Mouse (Mus musculus): ENCODE data around the gene Slco3a1. TPM values are rescaled to one million over a fixed set of nuclear protein-coding genes. Genes with fewer than 3 reads are reported as not detected.

Gene Slco3a1
- total RNA-seq, 2 experiments from 2014 or later, result 57.4 to 63.1 TPM

- intact Hi-C loops (cut with DNase I), result loop anchor here (5.0 kb wide), 1 partner anchor 335 kb away; the partner anchor contains the start of gene St8sia2
- no peak for DNase-seq (ENCODE audit: extremely low spot score in 1 of 2, low spot score in 2 of 2)
Measured at GRCm38 (mm10) chr7:74347026-74347425, 207.6 kb downstream of the Slco3a1 start.

GRCm38 (mm10) chr7:74346451-74346850 lies 208.1 kb downstream of the Slco3a1 start:
- intact Hi-C loops (cut with DNase I), result loop anchor here (5.0 kb wide), 1 partner anchor 334 kb away; the partner anchor contains the start of gene St8sia2
- DNase-seq (ENCODE audit: extremely low spot score in 1 of 2, low spot score in 2 of 2), result no peak

- intact Hi-C loops (cut with DNase I), result no loop called here
Measured at GRCm38 (mm10) chr7:74341149-74341805, 213.3 kb downstream of the Slco3a1 start.

GRCm38 (mm10) chr7:74340419-74340954 lies 214.1 kb downstream of the Slco3a1 start:
- DNase-seq (ENCODE audit: extremely low spot score in 1 of 2, low spot score in 2 of 2), result no peak
- intact Hi-C loops (cut with DNase I), result no loop called here

More at GRCm38 (mm10) chr7:74341149-74341805, 213.3 kb downstream of the Slco3a1 start:
- DNase-seq (ENCODE audit: extremely low spot score in 1 of 2, low spot score in 2 of 2), result no peak

GRCm38 (mm10) chr7:74337677-74338420 lies 216.7 kb downstream of the Slco3a1 start:
- no peak for DNase-seq (ENCODE audit: extremely low spot score in 1 of 2, low spot score in 2 of 2)
- intact Hi-C loops (cut with DNase I), result no loop called here

- no peak for DNase-seq (ENCODE audit: extremely low spot score in 1 of 2, low spot score in 2 of 2)
- intact Hi-C loops (cut with DNase I), result no loop called here
Measured at GRCm38 (mm10) chr7:74332323-74332722, 222.3 kb downstream of the Slco3a1 start.

GRCm38 (mm10) chr7:74330858-74331726 lies 223.5 kb downstream of the Slco3a1 start:
- intact Hi-C loops (cut with DNase I), result no loop called here
- DNase-seq (ENCODE audit: extremely low spot score in 1 of 2, low spot score in 2 of 2), result no peak

- DNase-seq (ENCODE audit: extremely low spot score in 1 of 2, low spot score in 2 of 2), result no peak
- intact Hi-C loops (cut with DNase I), result no loop called here
Measured at GRCm38 (mm10) chr7:74330117-74330857, 224.3 kb downstream of the Slco3a1 start.

GRCm38 (mm10) chr7:74329004-74329403 lies 225.6 kb downstream of the Slco3a1 start:
- no peak for DNase-seq (ENCODE audit: extremely low spot score in 1 of 2, low spot score in 2 of 2)
- intact Hi-C loops (cut with DNase I), result no loop called here

- intact Hi-C loops (cut with DNase I), result no loop called here
- DNase-seq (ENCODE audit: extremely low spot score in 1 of 2, low spot score in 2 of 2), result no peak
Measured at GRCm38 (mm10) chr7:74327716-74328115, 226.9 kb downstream of the Slco3a1 start.

GRCm38 (mm10) chr7:74325052-74325451 lies 229.5 kb downstream of the Slco3a1 start:
- peak in 1 of 2 experiments; percentile 81 for DNase-seq (ENCODE audit: extremely low spot score in 1 of 2, low spot score in 2 of 2)
- intact Hi-C loops (cut with DNase I), result no loop called here

- intact Hi-C loops (cut with DNase I), result no loop called here
- DNase-seq (ENCODE audit: extremely low spot score in 1 of 2, low spot score in 2 of 2), result no peak
Measured at GRCm38 (mm10) chr7:74323683-74324082, 230.9 kb downstream of the Slco3a1 start.

- DNase-seq (ENCODE audit: extremely low spot score in 1 of 2, low spot score in 2 of 2), result no peak
- intact Hi-C loops (cut with DNase I), result no loop called here
Measured at GRCm38 (mm10) chr7:74323194-74323593, 231.4 kb downstream of the Slco3a1 start.

GRCm38 (mm10) chr7:74320635-74321034 lies 233.9 kb downstream of the Slco3a1 start:
- no peak for DNase-seq (ENCODE audit: extremely low spot score in 1 of 2, low spot score in 2 of 2)
- intact Hi-C loops (cut with DNase I), result no loop called here

- no peak for DNase-seq (ENCODE audit: extremely low spot score in 1 of 2, low spot score in 2 of 2)
- intact Hi-C loops (cut with DNase I), result no loop called here
Measured at GRCm38 (mm10) chr7:74315836-74316435, 238.6 kb downstream of the Slco3a1 start.

GRCm38 (mm10) chr7:74314276-74314675 lies 240.3 kb downstream of the Slco3a1 start:
- intact Hi-C loops (cut with DNase I), result no loop called here
- DNase-seq (ENCODE audit: extremely low spot score in 1 of 2, low spot score in 2 of 2), result no peak

- intact Hi-C loops (cut with DNase I), result no loop called here
- DNase-seq (ENCODE audit: extremely low spot score in 1 of 2, low spot score in 2 of 2), result no peak
Measured at GRCm38 (mm10) chr7:74313279-74314105, 241.1 kb downstream of the Slco3a1 start.
